Mouse (Mus musculus): ENCODE data around the gene 1700001K19Rik.

GRCm38 (mm10) chr12:110725051-110725450 lies 42.6 kb upstream of the 1700001K19Rik start:
- no peak for TF ChIP-seq EP300 (IDR thresholded peaks at IDR 0.05; ENCODE audit: low read depth in 1 of 2, low read length in 2 of 2)
- no peak for TF ChIP-seq ETS1 (IDR thresholded peaks at IDR 0.05; ENCODE audit: low read depth, low read length)
- TF ChIP-seq RCOR1 (IDR thresholded peaks at IDR 0.05; ENCODE audit: low read depth, low read length), result no peak
- TF ChIP-seq POLR2A (IDR thresholded peaks at IDR 0.05; ENCODE audit: control insufficient read depth in 1 of 2, insufficient read depth in 1 of 2, low read depth in 1 of 2, low read length in 2 of 2, poor library complexity in 1 of 2), result no peak
- TF ChIP-seq CHD2 (IDR thresholded peaks at IDR 0.05; ENCODE audit: low read length), result no peak
- no peak for TF ChIP-seq CTCF (IDR thresholded peaks at IDR 0.05 in 2 of 3, conservative IDR thresholded peaks at IDR 0.05 in 1 of 3; ENCODE audit: control insufficient read depth in 1 of 3, insufficient read depth in 1 of 3, low read depth in 2 of 3, low read length in 3 of 3, poor library complexity in 1 of 3, severe bottlenecking in 1 of 3)
